Mouse (Mus musculus) frontal cortex, postnatal 25 days (tissue): ENCODE data around the gene Tulp2.
A peak's percentile ranks its signal among the peaks of the same experiment; 100 is the strongest.
"Not testable (repeated sequence)": the region's sequence is repeated elsewhere in the genome, so short reads cannot be mapped to it uniquely, and the experiment has no call there.

ENCODE experiments used
- DNase-seq, 2 experiments: peaks; one replicate each; pipeline ENCODE4 v3.0.0; 2022; ENCODE audit warnings: low spot score in 2 of 2

Gene Tulp2

DNA sequence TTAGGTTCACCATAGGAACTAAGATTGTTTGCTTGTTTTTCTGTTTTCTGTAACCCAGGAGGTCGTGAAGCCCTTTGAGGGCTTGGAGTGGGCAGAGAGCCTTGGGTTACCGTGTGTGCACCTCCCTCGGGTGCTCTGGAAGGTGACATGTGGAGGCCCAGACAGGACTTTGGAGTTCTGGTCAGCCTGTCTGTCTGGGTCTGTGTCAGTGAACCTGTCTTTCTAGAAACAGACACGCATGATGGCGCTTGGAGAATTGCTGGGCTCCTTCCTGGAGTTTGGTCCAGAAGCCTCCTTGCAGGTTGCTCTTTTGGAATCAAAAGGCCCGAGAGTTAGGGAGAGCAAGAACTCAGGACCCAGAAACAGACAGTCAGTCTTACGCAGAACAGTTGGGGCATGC, 21.3 kb upstream of the Tulp2 start:
- no peak for DNase-seq

- no peak for DNase-seq
Observed at GRCm38 (mm10) chr7:45460860-45461314, 20.8 kb upstream of the Tulp2 start.

DNA sequence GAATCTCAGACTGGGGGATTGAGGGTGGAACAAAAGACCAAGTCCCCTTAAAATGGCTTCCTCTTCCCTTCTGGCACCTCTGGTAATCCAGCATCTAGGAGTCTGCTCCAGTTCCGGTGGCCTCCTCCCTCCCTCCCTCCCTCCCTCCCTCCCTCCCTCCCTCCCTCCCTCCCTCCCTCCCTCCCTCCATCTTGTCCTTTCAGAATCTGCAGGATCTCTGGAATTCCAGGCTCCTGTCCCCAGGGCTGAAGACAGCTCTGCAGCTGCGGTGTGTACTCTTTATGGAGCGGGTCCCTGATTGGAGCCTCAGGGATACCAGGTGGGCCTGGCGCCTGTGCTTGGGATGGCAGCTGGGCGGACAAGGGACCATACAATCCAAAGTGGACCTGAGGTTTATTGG, 20.4 kb upstream of the Tulp2 start:
- no peak for DNase-seq

- no peak for DNase-seq
Observed at GRCm38 (mm10) chr7:45461781-45462180, 19.9 kb upstream of the Tulp2 start.

- DNase-seq: no peak
Observed at GRCm38 (mm10) chr7:45462325-45462724, 19.4 kb upstream of the Tulp2 start.

DNA sequence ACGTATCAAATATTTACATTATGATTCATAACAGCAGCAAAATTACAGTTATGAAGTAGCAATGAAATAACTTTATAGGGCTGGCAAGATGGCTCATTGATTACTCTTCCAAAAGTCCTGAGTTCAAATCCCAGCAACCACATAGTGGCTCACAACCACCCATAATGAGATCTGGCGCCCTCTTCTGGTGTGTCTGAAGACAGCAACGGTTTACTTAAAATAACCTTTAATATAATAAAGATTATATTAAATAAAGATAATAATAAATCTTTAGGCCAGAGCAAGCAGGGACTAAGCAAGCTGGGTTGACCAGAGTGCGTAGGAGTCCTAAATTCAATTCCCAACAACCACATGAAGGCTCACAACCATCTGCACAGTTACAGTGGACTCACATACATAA, 18.8 kb upstream of the Tulp2 start:
- not testable (repeated sequence) for DNase-seq

DNA sequence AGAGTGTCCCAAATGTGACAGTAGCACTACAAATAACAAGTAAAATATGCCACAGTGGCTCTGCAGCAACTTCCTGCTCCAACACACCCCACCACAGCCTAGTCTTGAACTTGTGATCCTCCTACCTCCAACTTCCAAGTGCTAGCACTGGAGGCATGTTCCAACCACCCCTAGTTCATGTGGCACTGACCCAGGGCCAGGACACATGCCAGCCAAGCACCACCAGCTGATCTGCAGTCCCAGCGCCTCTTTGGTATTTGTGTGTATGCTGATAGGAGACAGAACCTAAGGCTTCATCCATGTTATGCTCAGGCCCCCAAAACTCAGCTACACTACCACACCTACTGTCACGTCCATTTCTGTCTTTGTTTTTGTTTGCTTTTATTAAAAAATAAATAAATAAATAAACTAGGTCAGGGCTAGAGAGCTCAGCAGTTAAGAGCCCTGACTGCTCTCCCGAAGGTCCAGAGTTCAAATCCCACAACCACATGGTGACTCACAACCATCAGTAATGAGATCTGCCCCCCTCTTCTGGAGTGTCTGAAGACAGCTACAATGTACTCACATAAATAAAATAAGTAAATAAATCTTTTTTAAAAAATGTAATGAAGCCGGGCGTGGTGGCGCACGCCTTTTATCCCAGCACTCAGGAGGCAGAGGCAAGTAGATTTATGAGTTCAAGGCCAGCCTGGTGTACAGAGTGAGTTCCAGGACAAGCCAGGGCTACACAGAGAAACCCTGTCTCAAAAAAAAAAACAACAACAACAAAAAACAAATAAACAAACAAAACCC, 17.5 kb upstream of the Tulp2 start:
- DNase-seq: no peak

GRCm38 (mm10) chr7:45465112-45465511, 16.6 kb upstream of the Tulp2 start:
- DNase-seq: no peak

GRCm38 (mm10) chr7:45465549-45465948, 16.1 kb upstream of the Tulp2 start:
- DNase-seq: no peak

GRCm38 (mm10) chr7:45466283-45467089, 15.2 kb upstream of the Tulp2 start, which contains the start of gene Bax:
Gene Bax, minus strand, starts transcription at chr7:45466898.
- DNase-seq: peak; percentile 86 to 93

DNA sequence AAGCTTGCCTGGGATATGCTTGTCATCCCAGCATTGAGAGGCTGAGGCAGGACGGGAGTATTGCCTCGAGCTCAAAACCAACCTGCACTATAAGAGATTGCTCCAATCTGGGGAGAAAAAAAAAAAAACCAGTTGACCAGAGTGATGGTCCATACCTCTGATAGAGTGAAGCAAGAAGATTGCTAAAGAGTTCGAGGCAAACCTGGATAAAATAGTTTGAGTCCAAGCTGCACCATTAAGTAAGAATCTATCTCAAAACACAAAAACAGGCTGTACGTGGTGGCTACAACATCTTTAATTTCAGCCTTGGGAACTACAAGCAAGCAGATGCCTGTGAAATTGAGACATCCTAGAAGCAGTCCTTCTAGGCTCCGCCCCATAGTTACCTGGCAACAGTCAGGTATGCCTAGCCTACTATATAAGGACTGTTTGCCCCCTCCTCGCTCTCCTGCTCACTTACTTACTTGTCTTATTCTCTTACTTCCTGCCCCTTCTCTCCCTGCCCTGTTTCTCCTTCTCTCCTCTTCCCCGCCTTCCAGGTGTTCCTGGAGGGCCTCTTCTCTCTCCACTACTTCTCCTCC, 14.5 kb upstream of the Tulp2 start:
- no peak for DNase-seq

GRCm38 (mm10) chr7:45470869-45471268, 10.8 kb upstream of the Tulp2 start:
- peak; percentile 64 to 72 for DNase-seq

GRCm38 (mm10) chr7:45475291-45475969, 6.2 kb upstream of the Tulp2 start:
- DNase-seq: no peak

- DNase-seq: no peak
Observed at GRCm38 (mm10) chr7:45476453-45476852, 5.2 kb upstream of the Tulp2 start.

DNA sequence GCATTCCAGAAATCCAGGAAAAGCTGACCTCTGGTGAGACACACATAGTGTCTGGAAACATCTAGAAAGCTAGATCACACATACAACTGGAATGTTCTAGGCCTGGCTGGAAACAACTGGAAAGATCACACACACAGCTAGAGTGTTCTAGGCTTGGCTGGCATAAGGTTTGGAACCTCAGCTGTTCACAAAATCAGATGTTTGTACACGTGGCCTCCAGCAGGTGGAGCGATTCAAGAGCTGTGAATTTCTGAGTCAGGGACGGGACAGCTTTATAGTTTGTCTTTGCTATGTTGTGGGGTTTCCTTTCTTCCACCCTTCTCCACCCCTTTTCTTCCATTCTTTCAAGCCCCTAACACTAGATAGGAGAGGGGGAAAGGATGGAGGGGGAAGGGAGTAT, 4.7 kb upstream of the Tulp2 start:
- DNase-seq: no peak

DNA sequence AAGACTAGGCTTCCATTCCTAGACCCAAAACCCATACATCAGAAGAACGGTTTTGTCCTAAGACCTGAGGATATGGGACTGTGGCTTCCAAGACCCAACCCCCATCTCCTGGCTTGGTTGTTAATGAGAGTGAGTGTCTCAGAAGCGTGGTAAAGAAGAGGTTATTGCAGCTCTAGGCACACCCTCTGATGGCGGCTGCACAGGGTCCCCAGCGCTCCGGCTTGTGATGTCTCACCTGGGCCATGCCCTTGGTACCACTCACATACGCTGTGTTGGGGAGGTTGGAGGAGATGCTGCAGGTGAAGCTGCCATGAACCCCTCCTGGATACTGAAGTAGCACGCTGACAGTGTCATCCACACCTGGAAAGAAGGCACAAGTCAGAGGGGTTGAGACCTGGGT, 2.9 kb upstream of the Tulp2 start:
- DNase-seq: no peak

DNA sequence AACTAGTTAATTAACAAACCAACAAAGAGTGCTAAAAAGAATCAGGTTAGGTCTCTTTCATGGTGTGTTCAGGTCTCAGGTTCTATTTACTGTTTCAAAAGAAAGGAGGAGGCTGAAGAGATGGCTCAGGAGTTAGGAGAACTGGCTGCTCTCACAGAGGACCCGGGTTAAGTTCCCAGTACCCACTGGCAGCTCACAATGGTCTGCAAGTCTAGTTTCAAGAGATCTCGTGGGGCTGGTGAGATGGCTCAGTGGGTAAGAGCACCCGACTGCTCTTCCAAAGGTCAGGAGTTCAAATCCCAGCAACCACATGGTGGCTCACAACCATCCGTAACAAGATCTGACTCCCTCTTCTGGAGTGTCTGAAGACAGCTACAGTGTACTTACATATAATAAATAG, 1.4 kb upstream of the Tulp2 start:
- DNase-seq: not testable (repeated sequence)

GRCm38 (mm10) chr7:45482166-45482565, 489 bp downstream of the Tulp2 start:
- no peak for DNase-seq

GRCm38 (mm10) chr7:45484985-45485384, 3.3 kb downstream of the Tulp2 start:
- DNase-seq: not testable (repeated sequence)

- DNase-seq: no peak
Observed at GRCm38 (mm10) chr7:45486158-45486557, 4.5 kb downstream of the Tulp2 start.

DNA sequence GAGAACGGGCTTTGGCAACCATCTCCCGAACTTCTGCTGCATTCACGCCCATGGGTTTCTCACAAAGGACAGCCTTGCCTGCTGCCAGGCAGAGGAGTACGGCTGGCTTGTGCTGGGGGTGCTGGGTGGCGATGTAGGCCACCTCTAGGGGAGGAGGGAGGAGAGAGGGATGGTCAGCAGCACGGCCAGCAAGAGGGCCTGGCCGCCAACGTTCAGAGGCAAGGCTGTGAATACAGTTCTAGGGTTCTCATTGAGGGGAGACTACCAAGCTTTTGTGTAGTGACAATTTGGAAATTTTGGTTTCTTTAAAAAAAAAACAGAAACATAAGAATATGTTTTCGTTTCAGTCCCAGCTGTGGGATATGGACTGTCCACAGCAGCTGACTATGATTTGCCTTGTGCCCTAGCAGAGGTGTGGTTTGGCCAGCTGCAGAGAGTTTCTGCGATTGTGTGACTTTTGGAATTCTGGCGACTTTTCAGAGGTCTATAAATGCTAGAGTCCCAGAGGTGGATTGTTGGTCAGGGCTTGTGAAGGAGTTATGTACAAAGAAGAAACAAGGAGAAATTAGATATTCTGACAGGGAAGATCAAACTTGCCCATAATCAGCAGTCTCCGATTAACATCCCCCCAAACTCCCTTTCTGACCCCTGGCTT, 5.2 kb downstream of the Tulp2 start, which contains the start of gene Gm45808:
Gm45808 (minus strand) TSS at position 51 of the 655 bp plus-strand sequence.
- no peak for DNase-seq
